Mouse (Mus musculus) adrenal gland, adult 2 months (tissue): ENCODE measurements around the gene Gm45618. TPM values are rescaled to one million over a fixed set of nuclear protein-coding genes. Genes with fewer than 3 reads are reported as not detected.
A peak's percentile ranks its signal among the peaks of the same experiment; 100 is the strongest.

Source experiments
- DNase-seq: peaks from one replicate; pipeline ENCODE4 v3.0.0; 2021
- polyA plus RNA-seq: library from polyadenylated mRNA; depleted of rRNA; stranded (reverse); fragments of >200 nt; gene quantifications from 2 replicates; pipeline ENCODE4 v1.2.3, GENCODE M21; 2012; rRNA removed
- total RNA-seq, 2 experiments: library from RNA; stranded (reverse); gene quantifications; 2 replicates each; pipeline ENCODE4 v1.2.3; 2021

Gene Gm45618
- total and polyA plus RNA-seq, 3 experiments = not detected

DNA sequence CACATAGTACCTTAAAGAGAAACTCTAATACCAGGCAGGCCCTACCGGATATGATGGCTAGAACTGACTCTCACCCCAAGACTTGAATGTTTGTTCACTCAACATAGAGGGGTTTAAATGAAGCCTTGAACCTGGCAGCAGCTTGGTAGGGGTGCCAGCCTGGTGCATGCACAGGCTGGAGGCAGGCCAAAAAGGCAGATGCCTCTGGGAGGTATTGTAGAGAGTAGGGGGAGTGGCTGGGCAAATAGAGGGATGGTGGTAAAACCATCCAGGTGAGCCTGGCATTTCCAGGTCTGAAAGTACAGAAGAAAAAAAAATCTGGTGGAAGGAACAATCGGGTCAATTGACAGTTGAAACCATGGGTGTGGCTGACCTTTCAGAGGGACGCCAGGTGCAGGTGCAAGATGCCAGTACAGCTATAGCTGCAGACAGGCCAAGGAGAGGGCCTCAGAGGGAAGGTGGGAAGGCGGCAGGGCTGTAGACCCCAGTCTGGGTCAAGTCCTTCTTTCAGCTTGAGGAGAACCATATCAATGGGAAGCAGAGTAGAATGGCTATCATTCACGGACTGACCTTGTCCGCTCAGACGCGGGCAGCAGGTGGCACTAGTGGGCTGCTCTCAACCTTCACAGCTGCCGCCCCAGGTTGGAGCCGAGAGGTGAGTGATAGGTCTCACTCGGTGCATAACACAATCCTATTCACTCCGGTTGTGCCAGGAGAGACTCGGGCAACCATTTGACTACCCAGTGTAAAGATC lies 49.9 kb downstream of the Gm45618 start:
- DNase-seq = peak; percentile 74

Other genes with a start within 250 kb of the Gm45618 start
- 10 to 100 TPM; 58.2 to 61.5 TPM for gene Tollip, start 202.2 kb downstream of the Gm45618 start, total RNA-seq
- 51.2 and 81.5 TPM in 2 replicates for gene Tollip, start 202.2 kb downstream of the Gm45618 start, polyA plus RNA-seq
- gene Brsk2, start 171.0 kb downstream of the Gm45618 start, total RNA-seq = 1 to 10 TPM; 3.1 to 3.8 TPM
- 2.1 and 2.5 TPM in 2 replicates for gene Brsk2, start 171.0 kb downstream of the Gm45618 start, polyA plus RNA-seq
- 10 to 100 TPM; 52.3 to 59.3 TPM for gene Mob2, start 59.7 kb downstream of the Gm45618 start, total RNA-seq
- 33.1 and 38.2 TPM in 2 replicates for gene Mob2, start 59.7 kb downstream of the Gm45618 start, polyA plus RNA-seq
- gene Dusp8, start 24.9 kb downstream of the Gm45618 start, total RNA-seq = 10 to 100 TPM; 11.1 to 15.9 TPM
- gene Dusp8, start 24.9 kb downstream of the Gm45618 start, polyA plus RNA-seq = 10.7 and 13.2 TPM in 2 replicates
- not detected for gene Gm39115, start 15.3 kb upstream of the Gm45618 start, total RNA-seq
- gene Gm39115, start 15.3 kb upstream of the Gm45618 start, polyA plus RNA-seq = not detected in 2 replicates
- gene Gm45337, start 23.9 kb upstream of the Gm45618 start, total RNA-seq = not detected
- not detected in 2 replicates for gene Gm45337, start 23.9 kb upstream of the Gm45618 start, polyA plus RNA-seq
- not detected for gene Gm29735, start 36.4 kb upstream of the Gm45618 start, total RNA-seq
- not detected in 2 replicates for gene Gm29735, start 36.4 kb upstream of the Gm45618 start, polyA plus RNA-seq
- not detected for gene Gm4553, start 45.0 kb upstream of the Gm45618 start, total RNA-seq
- not detected in 2 replicates for gene Gm4553, start 45.0 kb upstream of the Gm45618 start, polyA plus RNA-seq
- not detected for gene Krtap5-2, start 55.3 kb upstream of the Gm45618 start, total RNA-seq
- not detected in 2 replicates for gene Krtap5-2, start 55.3 kb upstream of the Gm45618 start, polyA plus RNA-seq
- not detected for gene Gm10153, start 69.7 kb upstream of the Gm45618 start, total RNA-seq
- gene Gm10153, start 69.7 kb upstream of the Gm45618 start, polyA plus RNA-seq = not detected in 2 replicates
- gene Krtap5-3, start 80.6 kb upstream of the Gm45618 start, total RNA-seq = not detected
- gene Krtap5-3, start 80.6 kb upstream of the Gm45618 start, polyA plus RNA-seq = not detected in 2 replicates
- not detected for gene Gm7579, start 91.1 kb upstream of the Gm45618 start, total RNA-seq
- not detected in 2 replicates for gene Gm7579, start 91.1 kb upstream of the Gm45618 start, polyA plus RNA-seq
- gene Krtap5-5, start 109.2 kb upstream of the Gm45618 start, total RNA-seq = not detected
- 0.11 TPM in 1 of 2 replicates, not detected in the other for gene Krtap5-5, start 109.2 kb upstream of the Gm45618 start, polyA plus RNA-seq
- not detected for gene Gm40460, start 120.3 kb upstream of the Gm45618 start, total RNA-seq
- not detected in 2 replicates for gene Gm40460, start 120.3 kb upstream of the Gm45618 start, polyA plus RNA-seq
- gene Gm2431, start 137.6 kb upstream of the Gm45618 start, total RNA-seq = not detected
- not detected in 2 replicates for gene Gm2431, start 137.6 kb upstream of the Gm45618 start, polyA plus RNA-seq
- gene Gm4559, start 153.6 kb upstream of the Gm45618 start, total RNA-seq = not detected
- not detected in 2 replicates for gene Gm4559, start 153.6 kb upstream of the Gm45618 start, polyA plus RNA-seq
- gene Krtap5-1, start 176.4 kb upstream of the Gm45618 start, total RNA-seq = not detected
- gene Krtap5-1, start 176.4 kb upstream of the Gm45618 start, polyA plus RNA-seq = not detected in 2 replicates
- gene Krtap5-4, start 182.8 kb upstream of the Gm45618 start, total RNA-seq = not detected
- gene Krtap5-4, start 182.8 kb upstream of the Gm45618 start, polyA plus RNA-seq = not detected in 2 replicates